Mouse (Mus musculus) cerebellum, adult 9-11 months (tissue): ENCODE measurements at regions not wholly inside any gene's neighbourhood (a gene's known extent, or its start where the extent isn't known, plus 50 kb on each side); places are given as distances from the start of the nearest gene placed in this dataset.
"Not testable (repeated sequence)": the region's sequence is repeated elsewhere in the genome, so short reads cannot be mapped to it uniquely, and the experiment has no call there.

Source experiments
- DNase-seq: peaks from one replicate; pipeline ENCODE4 v3.0.0; 2022

DNA sequence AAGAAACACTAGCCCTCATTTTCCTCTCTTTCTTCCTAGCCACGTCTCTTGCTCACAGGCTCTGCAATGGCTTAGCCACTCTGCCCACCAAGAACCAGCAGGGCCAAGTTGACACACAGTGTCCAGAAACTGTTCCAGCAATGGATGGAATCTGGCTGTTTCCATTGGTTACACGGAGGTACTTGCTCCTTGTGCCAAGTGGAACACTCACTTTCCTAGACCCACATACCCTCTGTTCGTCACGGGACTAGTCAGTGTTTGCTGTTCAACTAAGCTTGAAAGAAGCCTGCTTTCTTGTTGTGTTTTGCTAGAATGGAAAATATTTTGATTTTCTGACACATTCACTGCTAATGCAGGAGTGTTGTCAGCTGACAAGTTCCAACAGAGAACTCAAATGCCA, 575.7 kb upstream of the Gulo start:
- DNase-seq = no peak

DNA sequence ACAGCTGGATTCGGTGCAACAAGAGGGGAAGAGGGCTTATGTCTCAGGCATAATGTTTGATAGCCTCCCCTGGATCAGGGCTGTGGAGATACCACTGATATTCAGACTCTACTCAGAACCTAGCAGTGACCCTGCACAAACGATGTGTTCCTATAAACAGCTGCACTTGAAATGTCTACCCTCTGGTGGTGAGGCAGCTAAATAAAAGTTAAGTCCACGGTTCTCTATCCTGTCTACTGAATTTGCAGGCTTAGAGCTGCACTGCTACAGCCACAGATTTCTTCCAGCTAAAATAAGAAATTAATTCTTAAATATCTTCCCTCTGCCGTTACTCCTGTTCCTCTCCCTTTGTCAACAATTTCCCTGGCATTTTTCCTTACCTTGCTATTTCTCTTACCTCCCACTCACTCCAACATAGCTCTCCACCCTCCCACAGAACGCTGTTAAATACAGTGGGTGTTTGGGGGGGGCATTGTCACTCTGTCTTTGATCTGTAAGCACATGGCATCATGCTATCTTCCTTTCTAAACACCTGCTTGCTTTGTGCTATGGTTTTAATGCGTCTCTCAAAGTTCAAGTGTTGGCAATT, 571.0 kb upstream of the Gulo start:
- DNase-seq = no peak

DNA sequence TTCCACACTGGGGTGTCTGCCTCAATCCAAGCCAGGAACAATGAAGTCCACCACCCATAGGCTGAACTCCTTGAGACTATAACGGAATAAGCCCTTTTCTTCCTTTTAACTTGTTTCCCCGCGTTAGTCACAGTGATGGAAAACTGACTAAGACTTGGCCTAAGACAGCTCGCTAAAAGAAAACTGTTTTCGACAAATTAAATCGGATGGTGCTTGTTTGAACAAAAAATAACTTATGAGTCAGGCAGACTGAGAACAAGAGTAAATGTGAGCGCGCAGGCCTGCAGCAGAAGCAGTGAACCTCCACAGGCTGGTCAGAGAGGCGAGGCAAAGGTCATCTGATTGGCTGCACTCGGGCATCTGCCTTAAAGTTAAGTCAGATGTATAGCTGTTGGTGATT, 557.6 kb upstream of the Gulo start:
- DNase-seq = no peak

GRCm38 (mm10) chr14:66562744-66563143, 553.7 kb upstream of the Gulo start:
- DNase-seq = no peak

DNA sequence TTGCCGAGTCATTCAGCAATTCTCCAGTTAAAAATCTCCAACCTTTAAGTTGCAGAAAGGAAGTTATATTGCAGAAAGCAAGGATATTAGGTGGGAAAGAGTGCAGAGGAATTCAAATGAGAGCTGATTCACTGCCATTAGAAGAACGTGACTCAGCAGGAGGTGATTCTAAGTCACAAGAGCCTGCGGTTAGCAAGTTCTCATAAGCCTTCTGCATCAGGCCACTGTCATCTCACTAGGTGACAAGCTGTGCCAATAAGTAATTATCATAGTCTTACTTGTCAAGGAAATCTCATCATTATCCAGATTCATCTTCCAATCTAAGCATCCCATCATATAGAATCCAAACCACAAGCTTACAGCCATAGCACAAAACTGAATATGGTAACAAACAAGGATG, 552.7 kb upstream of the Gulo start:
- no peak for DNase-seq

DNA sequence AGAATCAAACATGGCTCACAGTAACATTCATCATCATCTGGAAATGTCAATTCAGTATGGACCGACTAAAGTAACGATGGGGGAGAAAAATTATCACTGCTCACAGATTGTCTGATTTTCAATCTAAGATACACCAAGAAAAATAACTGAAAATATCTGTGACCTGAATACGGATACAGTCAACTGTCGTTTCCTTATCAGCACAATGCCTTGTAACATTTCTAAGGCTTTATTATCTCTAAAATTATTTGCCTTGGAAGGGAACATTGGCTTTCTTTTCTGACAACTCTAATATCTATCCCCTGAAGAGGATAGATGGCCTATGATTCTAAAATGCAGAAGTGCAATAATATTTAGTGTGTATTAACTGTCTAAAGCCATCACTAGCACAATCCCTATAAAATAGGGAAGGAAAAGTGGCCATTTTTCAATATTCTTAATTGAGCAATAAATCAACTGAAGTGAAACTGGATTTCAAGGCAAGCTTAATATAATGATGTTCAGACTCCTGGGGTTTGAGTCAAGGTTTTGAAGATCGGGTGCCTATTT, 552.1 kb upstream of the Gulo start:
- no peak for DNase-seq

- no peak for DNase-seq
Observed at GRCm38 (mm10) chr14:66558393-66558792, 549.4 kb upstream of the Gulo start.

DNA sequence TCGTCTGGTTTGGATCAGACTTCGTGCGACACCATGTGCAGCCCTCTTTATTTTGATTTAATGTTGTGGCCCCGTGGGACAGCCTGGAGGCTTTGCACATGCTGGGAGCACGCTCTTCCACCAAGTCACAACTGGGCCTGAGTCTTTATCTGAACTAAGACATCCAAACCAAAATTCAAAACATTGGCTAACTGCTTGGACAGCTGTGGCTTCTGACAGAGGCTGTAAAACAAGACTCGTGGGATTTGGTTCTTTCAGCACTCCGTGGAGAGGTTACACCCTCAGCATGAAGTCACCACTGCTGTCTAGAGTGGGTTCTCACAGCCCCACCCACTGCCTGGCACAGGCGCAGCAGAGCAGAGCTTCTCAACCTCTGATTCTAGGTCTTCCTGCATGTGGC, 548.6 kb upstream of the Gulo start:
- DNase-seq = no peak

GRCm38 (mm10) chr14:66538498-66538897, 529.5 kb upstream of the Gulo start:
- DNase-seq = no peak

GRCm38 (mm10) chr14:66534671-66535070, 525.7 kb upstream of the Gulo start:
- no peak for DNase-seq

GRCm38 (mm10) chr14:66528135-66528534, 519.1 kb upstream of the Gulo start:
- no peak for DNase-seq

DNA sequence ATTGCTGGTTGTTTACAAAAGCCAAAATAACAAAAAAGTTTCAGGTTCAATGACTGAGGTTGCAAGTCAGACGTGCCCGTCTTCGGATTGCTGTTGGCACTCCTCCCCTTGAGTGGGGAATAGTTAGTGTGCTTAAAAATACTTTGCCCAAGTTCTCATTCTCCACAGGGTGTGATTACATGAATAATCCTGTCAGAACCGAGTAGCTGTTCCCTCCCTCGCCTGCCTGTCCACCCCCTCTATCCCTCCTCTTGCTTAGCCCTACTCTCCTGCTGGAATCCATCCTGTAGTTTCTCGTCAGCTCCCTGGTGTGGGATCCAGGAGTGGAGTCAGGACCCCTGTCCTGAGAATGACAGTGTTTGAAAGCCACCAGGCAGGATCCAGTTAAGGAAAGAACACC, 518.1 kb upstream of the Gulo start:
- DNase-seq = no peak

DNA sequence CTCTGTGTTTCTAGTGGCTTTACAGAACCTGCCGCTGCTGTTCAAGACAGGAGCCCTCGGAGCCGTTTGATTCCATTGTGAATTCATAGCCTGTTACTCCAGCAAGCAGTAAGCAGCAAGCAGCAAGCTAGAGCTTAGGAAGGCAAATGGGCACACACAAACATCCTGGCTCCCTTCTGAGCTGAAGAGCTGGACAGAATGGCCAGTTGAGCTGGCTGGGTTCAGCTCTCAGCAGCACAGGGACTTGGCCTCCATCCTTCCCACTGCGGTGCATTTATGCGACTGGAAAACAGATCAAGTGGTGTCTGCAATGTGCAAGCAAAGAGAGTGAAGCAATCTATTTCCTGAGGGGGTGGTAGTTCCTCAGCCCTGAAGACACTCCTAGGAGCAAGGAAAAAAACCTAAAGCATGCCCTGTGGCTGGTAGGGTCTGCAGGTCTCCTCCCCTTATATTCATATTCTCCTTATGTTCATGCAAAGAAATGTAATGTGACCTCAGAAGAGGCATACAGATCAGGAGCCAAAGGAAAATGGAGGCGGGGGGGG, 513.9 kb upstream of the Gulo start:
- DNase-seq = peak; percentile 40

DNA sequence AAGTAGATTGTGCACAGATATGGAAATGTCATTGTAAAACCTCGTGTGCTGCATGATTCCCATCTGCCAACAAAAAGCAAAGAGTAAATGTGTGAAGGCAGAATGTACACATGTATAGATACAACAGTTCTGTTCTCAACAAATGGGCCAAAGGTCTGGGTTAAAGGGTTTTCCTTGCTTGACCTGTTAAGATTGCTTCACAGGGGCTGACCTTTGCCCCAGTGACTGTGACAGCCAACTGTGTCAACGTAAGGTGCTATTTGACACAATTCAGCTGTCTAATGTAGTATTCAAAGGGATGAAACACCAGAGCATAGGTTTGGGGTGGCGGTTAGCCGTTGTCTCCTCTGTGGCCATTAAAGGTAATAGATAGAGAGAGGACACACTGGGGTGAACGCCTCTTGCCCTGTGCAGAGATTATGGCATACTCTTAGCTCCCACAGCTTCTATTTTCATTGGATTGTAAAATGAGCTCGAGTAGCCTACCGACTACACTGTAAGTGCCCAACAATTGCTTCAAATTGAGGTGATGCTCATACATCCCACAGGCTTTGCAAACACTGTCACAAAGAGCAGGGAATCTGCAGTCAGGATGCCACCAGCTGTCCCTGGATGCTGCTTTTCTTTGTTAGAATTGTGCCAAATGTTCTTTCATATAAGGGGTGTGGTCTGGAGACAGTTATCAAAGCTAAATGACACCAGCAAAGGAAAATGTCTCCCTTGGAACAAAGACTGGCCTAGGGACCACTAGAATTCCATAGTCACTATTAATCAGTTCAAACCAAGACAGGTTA, 513.0 kb upstream of the Gulo start:
- DNase-seq = no peak

DNA sequence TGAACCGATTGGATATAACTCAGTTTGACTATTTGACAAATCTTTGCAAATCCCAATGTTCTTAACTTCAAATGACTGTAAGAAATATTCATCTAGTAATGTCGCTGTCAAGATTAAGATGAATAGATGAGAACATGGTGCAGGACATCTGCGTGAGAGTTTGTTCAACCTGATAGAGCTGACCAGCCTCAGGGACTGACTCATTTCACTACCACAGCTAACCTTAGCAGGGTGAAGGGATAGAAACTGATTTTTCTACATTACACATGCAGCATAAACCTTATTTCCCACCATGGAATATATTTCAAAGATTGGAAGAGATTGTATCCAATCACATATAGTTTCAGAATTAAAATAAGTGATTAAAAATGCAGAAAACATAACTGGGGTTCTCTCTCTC, 507.8 kb upstream of the Gulo start:
- no peak for DNase-seq

DNA sequence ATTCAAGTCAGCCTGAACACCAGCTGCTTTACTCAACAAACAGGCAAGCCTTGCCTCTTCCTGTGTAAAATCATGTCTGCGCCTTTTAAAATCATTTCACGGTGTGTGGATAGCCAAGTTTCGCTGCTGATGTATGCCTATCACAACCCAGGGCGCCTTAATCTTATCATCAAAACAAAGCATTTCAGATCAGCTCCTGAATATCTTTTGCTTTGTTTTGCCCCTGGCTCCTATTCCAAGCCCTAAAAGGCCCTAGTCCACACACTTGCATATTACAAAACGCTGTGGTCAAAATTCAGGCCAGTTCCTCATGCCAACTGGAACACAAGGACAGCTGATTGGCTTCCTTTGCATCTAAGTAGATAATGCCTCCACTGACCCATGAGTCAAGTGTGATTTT, 501.7 kb upstream of the Gulo start:
- no peak for DNase-seq

- no peak for DNase-seq
Observed at GRCm38 (mm10) chr14:66510218-66510617, 501.2 kb upstream of the Gulo start.

GRCm38 (mm10) chr14:66509706-66510105, 500.7 kb upstream of the Gulo start:
- no peak for DNase-seq

DNA sequence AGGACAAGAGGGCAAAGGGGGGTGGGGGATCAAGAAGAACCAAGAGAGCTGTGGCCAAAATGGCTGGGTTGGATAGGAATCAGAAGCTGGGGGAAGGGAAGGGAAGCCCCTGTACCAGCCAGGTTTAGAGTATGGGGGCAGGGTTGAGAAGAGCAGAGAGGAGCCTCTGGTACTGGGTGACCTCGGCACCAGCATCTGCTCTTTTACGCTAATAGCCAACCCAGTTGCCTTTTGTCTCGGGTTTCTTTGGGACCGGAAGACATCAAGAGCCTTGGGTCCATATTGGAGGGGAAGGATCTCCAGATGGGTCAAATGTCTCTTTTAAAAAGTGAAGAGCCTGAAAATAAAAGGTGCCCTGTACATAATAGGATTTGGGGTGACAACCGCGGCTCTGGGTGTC, 493.0 kb upstream of the Gulo start:
- DNase-seq = no peak

GRCm38 (mm10) chr14:66499896-66500295, 490.9 kb upstream of the Gulo start:
- DNase-seq = peak; percentile 25

DNA sequence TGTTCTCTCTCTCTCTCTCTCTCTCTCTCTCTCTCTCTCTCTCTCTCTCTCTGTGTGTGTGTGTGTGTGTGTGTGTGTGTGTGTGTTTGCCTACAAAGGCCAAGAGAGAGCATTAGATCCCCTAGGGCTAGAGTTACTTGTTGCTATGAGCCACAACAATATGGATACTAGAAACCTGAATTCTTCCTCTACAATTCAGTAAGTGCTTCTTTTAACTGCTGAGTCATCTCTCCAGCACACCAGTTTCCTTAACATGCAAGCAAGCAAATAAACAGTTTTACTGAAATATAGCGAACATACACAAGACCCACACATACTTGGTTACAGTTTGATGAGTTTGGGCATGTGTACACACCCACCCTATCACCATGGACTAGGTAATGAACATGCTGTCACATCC, 486.1 kb upstream of the Gulo start:
- DNase-seq = no peak

- peak; percentile 23 for DNase-seq
Observed at GRCm38 (mm10) chr14:66494518-66494923, 485.5 kb upstream of the Gulo start.

- no peak for DNase-seq
Observed at GRCm38 (mm10) chr14:66493691-66494121, 484.7 kb upstream of the Gulo start.

- not testable (repeated sequence) for DNase-seq
Observed at GRCm38 (mm10) chr14:66484751-66485150, 475.7 kb upstream of the Gulo start.
